Mouse (Mus musculus) lung, embryonic 14.5 days (tissue): ENCODE results near the gene Phactr2. TPM values are rescaled to one million over a fixed set of nuclear protein-coding genes. Genes with fewer than 3 reads are reported as not detected.

Experiments
- ATAC-seq: fragments of 200-750 bp; cut with Nextera tagmentation; 2 replicates; pipeline ENCODE4 v1.8.0; 2017; ENCODE audit warnings: mild to moderate bottlenecking, moderate TSS enrichment, moderate library complexity; ENCODE audit not compliant: insufficient read depth
- DNase-seq: peaks from one replicate; pipeline ENCODE4 v3.0.0-alpha.2; 2015
- H3K27ac ChIP-seq: fragments of 300-500 bp; sonication (generic); 2 replicates; pipeline ENCODE4 v1.5.1; 2014; ENCODE audit warnings: low read depth, mild to moderate bottlenecking, moderate library complexity
- H3K27me3 ChIP-seq: fragments of 300-500 bp; sonication (generic); 2 replicates; pipeline ENCODE4 v1.6.1; 2014; ENCODE audit warnings: low read length, control low read depth; ENCODE audit not compliant: insufficient read depth
- H3K36me3 ChIP-seq: fragments of 300-500 bp; sonication (generic); 2 replicates; pipeline ENCODE4 v1.6.1; 2014; ENCODE audit warnings: control low read depth; ENCODE audit not compliant: insufficient read depth
- H3K4me1 ChIP-seq: fragments of 300-500 bp; sonication (generic); 2 replicates; pipeline ENCODE4 v1.6.1; 2014; ENCODE audit warnings: antibody characterized with exemption, control low read depth; ENCODE audit not compliant: insufficient read depth
- H3K4me2 ChIP-seq: fragments of 300-500 bp; sonication (generic); 2 replicates; pipeline ENCODE4 v1.6.1; 2014; ENCODE audit warnings: mild to moderate bottlenecking
- H3K4me3 ChIP-seq: fragments of 300-500 bp; sonication (generic); 2 replicates; pipeline ENCODE4 v1.5.1; 2014; ENCODE audit warnings: low read depth, low read length
- H3K9ac ChIP-seq: fragments of 300-500 bp; sonication (generic); 2 replicates; pipeline ENCODE4 v1.6.1; 2014
- H3K9me3 ChIP-seq: fragments of 300-500 bp; sonication (generic); 2 replicates; pipeline ENCODE4 v1.6.1; 2016; ENCODE audit warnings: low read depth, low read length, control low read depth
- CTCF ChIP-seq: IDR thresholded peaks from 2 replicates; pipeline ENCODE4 v1.5.1; 2016; ENCODE audit warnings: antibody characterized with exemption, low read depth
- WGBS: fragments of 180-500 bp; shearing (Covaris S2); extraction: QIAGEN DNeasy Blood & Tissue Kit; methylation state at CpG from one replicate; pipeline ENCODE4 v1.1.7; 2014; 5-methylcytosine and 5-hydroxymethylcytosine counted together
- polyA plus RNA-seq: library from polyadenylated mRNA; unstranded; fragments of >200 nt; fragmentation: Nextera tagmentation; extraction: Ambion mirVana; gene quantifications from 2 replicates; pipeline ENCODE4 v1.2.1, GENCODE M21; 2014

The Phactr2 gene
- polyA plus RNA-seq, 1 experiment from 2014 or later = 40.7 TPM

- Histone ChIP-seq H3K9ac (no peak overlapping the region), H3K4me3 (no peak overlapping the region), H3K27me3 (no peaks in the 10 kb centered on the region), H3K9me3 (no peaks in the 10 kb centered on the region), H3K4me1 (no peaks in the 10 kb centered on the region), H3K36me3 (no peaks in the 10 kb centered on the region), H3K4me2 (no peak overlapping the region), H3K27ac (no peak overlapping the region)
- TF ChIP-seq CTCF = no peak
- ATAC-seq = no peak
- peak; percentile 70 for DNase-seq
- WGBS = 82% methylated on average over 1 of the region's 1 CpGs
Measured at GRCm38 (mm10) chr10:13401971-13402370, 72.2 kb downstream of the Phactr2 start.

DNA sequence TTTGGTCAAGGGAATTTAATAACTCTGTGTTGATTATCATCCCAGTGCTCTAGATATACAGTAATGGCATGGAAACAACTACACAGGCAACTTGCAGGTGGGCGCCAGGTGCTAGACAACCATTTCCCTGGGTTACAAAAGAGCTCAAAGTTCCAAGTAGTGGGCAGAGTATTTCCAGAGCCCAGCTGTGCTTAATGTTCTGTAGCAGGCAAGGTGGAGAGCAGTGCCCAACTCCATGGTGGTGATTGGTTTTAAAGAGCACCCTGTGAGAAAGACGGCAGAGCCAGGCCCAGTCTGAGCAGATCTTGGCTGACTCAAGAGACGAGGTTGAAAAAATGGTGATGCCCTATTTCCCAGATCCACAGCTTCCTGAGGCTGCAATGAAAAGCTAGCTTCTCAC lies 78.5 kb downstream of the Phactr2 start:
- 83% methylated on average over 3 of the region's 3 CpGs for WGBS
- H3K36me3 ChIP-seq = no peaks in the 10 kb centered on the region
- no peak for TF ChIP-seq CTCF
- no peak overlapping the region for H3K27ac ChIP-seq
- H3K4me1 ChIP-seq = no peaks in the 10 kb centered on the region
- no peaks in the 10 kb centered on the region for H3K27me3 ChIP-seq
- no peak overlapping the region for H3K4me2 ChIP-seq
- H3K9me3 ChIP-seq = no peaks in the 10 kb centered on the region
- DNase-seq = no peak
- no peak for ATAC-seq
- H3K9ac ChIP-seq = no peak overlapping the region
- H3K4me3 ChIP-seq = no peak overlapping the region

DNA sequence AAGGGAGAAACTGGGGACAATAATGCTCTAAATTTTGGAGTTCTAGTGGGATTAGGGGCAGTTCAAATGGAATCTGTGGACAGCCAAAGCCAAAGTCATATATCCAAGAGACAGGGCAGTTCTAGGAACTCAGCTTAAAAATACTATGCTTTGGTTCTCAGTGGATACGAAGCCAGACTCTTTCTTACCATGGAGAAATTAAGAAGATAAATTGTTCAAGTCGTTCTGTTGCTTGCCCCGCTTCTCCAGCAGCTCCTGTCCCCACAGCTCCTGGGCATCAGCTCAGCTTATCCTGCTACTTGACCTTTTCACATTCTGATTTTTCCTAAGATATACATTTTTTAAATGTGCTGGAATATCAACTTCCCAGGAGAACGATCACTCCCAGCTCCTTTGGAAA lies 80.2 kb downstream of the Phactr2 start:
- Histone ChIP-seq H3K4me2 (no peak overlapping the region), H3K27me3 (no peaks in the 10 kb centered on the region), H3K9ac (no peak overlapping the region), H3K36me3 (no peaks in the 10 kb centered on the region), H3K9me3 (no peaks in the 10 kb centered on the region), H3K27ac (no peak overlapping the region), H3K4me3 (no peak overlapping the region), H3K4me1 (no peaks in the 10 kb centered on the region)
- DNase-seq (no peak), ATAC-seq (no peak)
- 65% methylated on average over 4 of the region's 4 CpGs for WGBS
- TF ChIP-seq CTCF = no peak

DNA sequence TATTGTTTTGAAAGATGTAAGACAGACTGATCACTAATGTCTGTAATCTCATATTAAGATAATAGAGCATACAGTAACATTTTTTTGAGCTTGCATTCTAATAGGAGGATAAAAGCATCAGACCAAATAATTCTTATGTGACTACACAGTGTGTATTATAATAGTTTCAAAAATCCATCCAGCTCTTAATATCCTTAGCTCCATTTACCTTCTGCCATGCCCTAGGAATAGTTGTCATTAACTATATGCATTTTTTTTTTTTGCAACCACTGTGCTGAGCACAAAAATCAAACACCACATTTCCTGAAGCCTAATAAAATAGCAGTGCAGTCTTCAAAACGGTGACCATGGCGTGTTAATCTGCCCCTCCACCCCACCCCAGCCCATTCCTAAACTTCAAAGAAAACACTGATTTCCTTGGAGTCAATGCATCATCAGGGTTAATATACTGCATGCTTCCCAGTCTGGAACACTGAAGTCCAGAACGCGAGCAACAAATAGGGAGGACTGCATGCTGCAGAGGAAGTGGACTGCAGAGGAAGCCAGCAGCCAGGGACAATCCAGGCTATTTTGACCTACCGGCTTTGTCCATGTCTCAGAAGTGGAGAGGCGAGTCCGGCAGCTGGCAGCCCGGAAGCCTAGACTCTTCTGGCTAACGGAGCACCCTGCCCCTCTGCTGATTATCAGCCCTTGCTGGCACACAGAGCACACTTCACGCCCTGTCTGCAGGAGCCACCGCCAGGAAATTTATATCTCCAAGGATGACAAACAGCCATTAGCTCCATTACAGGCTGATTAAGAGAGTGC lies 85.9 kb downstream of the Phactr2 start:
- Histone ChIP-seq H3K36me3 (no peaks in the 10 kb centered on the region), H3K4me2 (peak overlapping the region; percentile 61), H3K9me3 (no peaks in the 10 kb centered on the region), H3K9ac (peak overlapping the region; percentile 48; the same call in 1 of the 2 replicates), H3K4me1 (no peaks in the 10 kb centered on the region), H3K27ac (peak overlapping the region; percentile 69), H3K4me3 (peak overlapping the region; percentile 23), H3K27me3 (no peaks in the 10 kb centered on the region)
- no peak for TF ChIP-seq CTCF
- ATAC-seq (peak; percentile 85), DNase-seq (peak; percentile 74)
- 3% methylated on average over 11 of the region's 11 CpGs for WGBS

DNA sequence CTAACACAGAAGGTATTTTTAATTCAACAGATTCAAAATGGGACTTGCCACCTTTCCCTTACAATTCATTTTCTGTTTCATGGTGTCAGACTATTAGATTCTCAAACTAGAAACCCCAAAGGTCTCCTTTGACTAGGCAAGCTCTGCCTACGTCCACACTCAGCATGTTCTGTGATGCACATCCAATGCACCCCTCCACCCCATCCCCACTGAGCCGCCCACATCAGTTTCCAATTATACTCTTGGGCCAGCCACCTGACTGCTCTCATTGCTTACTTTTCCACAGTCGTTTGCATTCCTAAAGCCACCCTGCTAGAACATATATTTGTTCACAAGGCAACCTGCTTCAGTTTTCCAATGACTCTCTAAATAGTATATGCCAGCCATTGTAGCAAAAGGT lies 89.3 kb downstream of the Phactr2 start:
- H3K36me3 ChIP-seq = no peaks in the 10 kb centered on the region
- 61% methylated on average over 3 of the region's 3 CpGs for WGBS
- DNase-seq (no peak), ATAC-seq (no peak)
- no peak overlapping the region for H3K4me2 ChIP-seq
- TF ChIP-seq CTCF = no peak
- H3K4me3 ChIP-seq = no peak overlapping the region
- no peaks in the 10 kb centered on the region for H3K4me1 ChIP-seq
- no peaks in the 10 kb centered on the region for H3K9me3 ChIP-seq
- no peak overlapping the region for H3K27ac ChIP-seq
- H3K9ac ChIP-seq = no peak overlapping the region
- no peaks in the 10 kb centered on the region for H3K27me3 ChIP-seq

DNA sequence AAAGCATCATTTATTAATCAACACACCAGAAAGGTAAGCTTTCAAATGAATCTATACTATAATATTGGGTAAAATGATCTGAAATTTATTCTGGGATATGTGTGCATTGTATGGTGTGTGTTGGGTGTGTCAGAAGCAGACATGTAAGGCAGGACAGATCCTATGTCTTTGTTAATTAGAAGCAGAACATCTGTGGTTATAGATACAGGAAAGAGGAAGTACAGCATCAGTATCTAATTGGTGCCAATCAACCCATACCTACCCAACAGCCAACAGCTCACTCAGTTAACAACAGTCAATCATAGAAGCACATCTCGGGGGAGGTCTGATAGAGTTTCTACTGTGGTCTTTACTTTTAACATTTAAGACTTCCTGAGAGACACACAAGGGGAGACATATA lies 96.3 kb downstream of the Phactr2 start:
- DNase-seq (no peak), ATAC-seq (no peak)
- 88% methylated on average over 1 of the region's 1 CpGs for WGBS
- Histone ChIP-seq H3K27me3 (no peaks in the 10 kb centered on the region), H3K4me1 (peaks cover 20% of the 10 kb centered on the region), H3K27ac (no peak overlapping the region), H3K36me3 (no peaks in the 10 kb centered on the region), H3K4me2 (no peak overlapping the region), H3K9me3 (no peaks in the 10 kb centered on the region), H3K4me3 (no peak overlapping the region), H3K9ac (no peak overlapping the region)
- TF ChIP-seq CTCF = no peak

GRCm38 (mm10) chr10:13376428-13377260 lies 97.6 kb downstream of the Phactr2 start:
- Histone ChIP-seq H3K27me3 (no peaks in the 10 kb centered on the region), H3K9me3 (no peaks in the 10 kb centered on the region), H3K4me3 (no peak overlapping the region), H3K4me2 (peak overlapping the region; percentile 16; the same call in 1 of the 2 replicates), H3K27ac (peak overlapping the region; percentile 71), H3K36me3 (no peaks in the 10 kb centered on the region), H3K4me1 (peaks cover 20% of the 10 kb centered on the region), H3K9ac (no peak overlapping the region)
- no peak for TF ChIP-seq CTCF
- 37% methylated on average over 13 of the region's 13 CpGs for WGBS
- DNase-seq = peak; percentile 73
- ATAC-seq = peak; percentile 74
